Mouse (Mus musculus) hindbrain, postnatal 0 days (tissue): ENCODE data around the gene Cuta. TPM values are rescaled to one million over a fixed set of nuclear protein-coding genes. Genes with fewer than 3 reads are reported as not detected.
"Not testable (repeated sequence)": the region's sequence is repeated elsewhere in the genome, so short reads cannot be mapped to it uniquely, and the experiment has no call there.

Experiments used
- ATAC-seq: fragments of 200-750 bp; cut with Nextera tagmentation; 2 replicates; pipeline ENCODE4 v1.8.0; 2017; ENCODE audit warnings: mild to moderate bottlenecking, moderate TSS enrichment, moderate library complexity
- DNase-seq: peaks from one replicate; pipeline ENCODE4 v3.0.0-alpha.2; 2015; ENCODE audit warnings: low spot score
- H3K27ac ChIP-seq: fragments of 300-500 bp; sonication (generic); 2 replicates; pipeline ENCODE4 v1.5.1; 2014; ENCODE audit warnings: mild to moderate bottlenecking
- H3K27me3 ChIP-seq: fragments of 300-500 bp; sonication (generic); 2 replicates; pipeline ENCODE4 v1.6.1; 2014; ENCODE audit warnings: low read length, mixed read lengths; ENCODE audit not compliant: insufficient read depth
- H3K36me3 ChIP-seq: fragments of 300-500 bp; sonication (generic); 2 replicates; pipeline ENCODE4 v1.6.1; 2014; ENCODE audit warnings: low read length, mixed read lengths; ENCODE audit not compliant: insufficient read depth
- H3K4me1 ChIP-seq: fragments of 300-500 bp; sonication (generic); 2 replicates; pipeline ENCODE4 v1.6.1; 2014; ENCODE audit warnings: antibody characterized with exemption, low read length, mixed read lengths; ENCODE audit not compliant: insufficient read depth
- H3K4me2 ChIP-seq: fragments of 300-500 bp; sonication (generic); 2 replicates; pipeline ENCODE4 v1.6.1; 2014; ENCODE audit warnings: low read depth, mild to moderate bottlenecking, low read length, moderate library complexity, mixed read lengths
- H3K4me3 ChIP-seq: fragments of 300-500 bp; sonication (generic); 2 replicates; pipeline ENCODE4 v1.5.1; 2014; ENCODE audit warnings: low read length
- H3K9ac ChIP-seq: fragments of 300-500 bp; sonication (generic); replicated peaks from 2 replicates; pipeline ENCODE4 v1.6.1; 2014; ENCODE audit warnings: mild to moderate bottlenecking, low read length, moderate library complexity, mixed read lengths
- H3K9me3 ChIP-seq: fragments of 300-500 bp; sonication (generic); 2 replicates; pipeline ENCODE4 v1.6.1; 2016; ENCODE audit warnings: low read length, mixed read lengths
- CTCF ChIP-seq: IDR thresholded peaks from 2 replicates; pipeline ENCODE4 v1.5.1; 2016; ENCODE audit warnings: antibody characterized with exemption, control low read depth, low read depth
- WGBS: fragments of 180-500 bp; shearing (Covaris S2); extraction: QIAGEN DNeasy Blood & Tissue Kit; methylation state at CpG from one replicate; pipeline ENCODE4 v1.1.7; 2014; 5-methylcytosine and 5-hydroxymethylcytosine counted together
- polyA plus RNA-seq: library from polyadenylated mRNA; unstranded; fragments of >200 nt; fragmentation: Nextera tagmentation; extraction: Ambion mirVana; gene quantifications from 2 replicates; pipeline ENCODE4 v1.2.1, GENCODE M21; 2015
- total RNA-seq: library from RNA; depleted of rRNA; stranded (reverse); fragments of >200 nt; gene quantifications from 2 replicates; pipeline ENCODE4 v1.2.3, GENCODE M21; 2014; rRNA removed

The Cuta gene
- total RNA-seq (59.0 and 63.8 TPM in 2 replicates), polyA plus RNA-seq (149 and 152 TPM in 2 replicates)

- ATAC-seq (peak; percentile 95), DNase-seq (peak; percentile 100)
- 0 out of 2 replicates have a peak, but pooled peaks cover 20% of the 10 kb centered on the region for H3K4me1 ChIP-seq
- under 1% methylated on average over 70 of the region's 70 CpGs for WGBS
- H3K4me2 ChIP-seq, result peak within 1 kb of the TSS; percentile 97
- H3K36me3 ChIP-seq, result peaks cover 4% of the 10 kb centered on the region
- peak within 1 kb of the TSS; percentile 89 for H3K27ac ChIP-seq
- no peaks in the 10 kb centered on the region for H3K9me3 ChIP-seq
- H3K27me3 ChIP-seq, result no peaks in the 10 kb centered on the region
- TF ChIP-seq CTCF, result no peak
- H3K4me3 ChIP-seq, result peak within 1 kb of the TSS; percentile 65
- peak within 1 kb of the TSS; percentile 57 for H3K9ac ChIP-seq
These were observed at the start of gene Cuta for GRCm38 (mm10) chr17:26939178-26939972. TSS of gene Cuta (minus strand) at chr17:26939569.

GRCm38 (mm10) chr17:26985503-26986179 is 46.3 kb upstream of the Cuta start:
- no peak for TF ChIP-seq CTCF
- H3K36me3 ChIP-seq, result no peaks in the 10 kb centered on the region
- H3K9me3 ChIP-seq, result no peaks in the 10 kb centered on the region
- no peak overlapping the region for H3K4me2 ChIP-seq
- H3K4me1 ChIP-seq, result no peaks in the 10 kb centered on the region
- no peak overlapping the region for H3K4me3 ChIP-seq
- WGBS, result 75% methylated on average over 10 of the region's 10 CpGs
- no peaks in the 10 kb centered on the region for H3K27me3 ChIP-seq
- no peak for DNase-seq
- no peak overlapping the region for H3K9ac ChIP-seq
- no peak for ATAC-seq
- H3K27ac ChIP-seq, result no peak overlapping the region

DNA sequence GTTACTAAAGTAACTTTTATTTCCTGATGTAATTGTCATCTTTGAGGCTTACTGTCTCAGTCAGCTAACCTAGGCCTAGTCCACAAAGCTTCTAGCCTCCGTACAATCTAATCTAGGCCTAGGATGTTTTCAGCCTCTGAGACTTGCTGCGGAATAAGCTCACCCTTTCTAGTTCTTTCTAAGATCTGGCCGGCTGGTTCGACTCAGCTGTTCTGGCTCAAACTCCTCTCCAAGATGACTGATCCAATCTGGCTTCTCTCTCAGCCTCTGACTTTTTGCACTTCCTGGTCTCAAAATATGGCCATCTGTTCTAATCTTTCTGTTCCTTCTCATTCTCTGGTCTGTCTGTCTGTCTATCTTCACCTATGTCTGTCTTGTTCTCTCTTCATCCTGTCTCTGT is 44.0 kb upstream of the Cuta start:
- Histone ChIP-seq H3K36me3 (peaks cover under 1% of the 10 kb centered on the region; the same call in 1 of the 2 replicates), H3K4me3 (no peak overlapping the region), H3K4me1 (no peaks in the 10 kb centered on the region), H3K9me3 (no peaks in the 10 kb centered on the region), H3K27ac (no peak overlapping the region), H3K9ac (no peak overlapping the region), H3K27me3 (no peaks in the 10 kb centered on the region), H3K4me2 (no peak overlapping the region)
- TF ChIP-seq CTCF, result no peak
- ATAC-seq (no peak), DNase-seq (no peak)
- 92% methylated on average over 4 of the region's 4 CpGs for whole genome bisulfite sequencing

- ATAC-seq, result no peak
These were observed 41.7 kb upstream of the Cuta start for GRCm38 (mm10) chr17:26981050-26981449.

GRCm38 (mm10) chr17:26979426-26979825 is 40.1 kb upstream of the Cuta start:
- H3K27me3 ChIP-seq, result no peaks in the 10 kb centered on the region
- H3K9ac ChIP-seq, result no peak overlapping the region
- TF ChIP-seq CTCF, result no peak
- H3K36me3 ChIP-seq, result peaks cover 18% of the 10 kb centered on the region
- WGBS, result 82% methylated on average over 2 of the region's 2 CpGs
- no peaks in the 10 kb centered on the region; the same call in 1 of the 2 replicates for H3K4me1 ChIP-seq
- no peak overlapping the region for H3K4me3 ChIP-seq
- H3K9me3 ChIP-seq, result no peaks in the 10 kb centered on the region
- H3K4me2 ChIP-seq, result no peak overlapping the region
- no peak overlapping the region for H3K27ac ChIP-seq
- ATAC-seq (no peak), DNase-seq (no peak)

More at GRCm38 (mm10) chr17:26981050-26981449, 41.7 kb upstream of the Cuta start:
- Histone ChIP-seq H3K4me1 (no peaks in the 10 kb centered on the region), H3K27me3 (no peaks in the 10 kb centered on the region), H3K9me3 (no peaks in the 10 kb centered on the region), H3K36me3 (peaks cover 15% of the 10 kb centered on the region; the same call in 1 of the 2 replicates), H3K4me2 (no peak overlapping the region), H3K9ac (no peak overlapping the region), H3K27ac (no peak overlapping the region), H3K4me3 (no peak overlapping the region)
- TF ChIP-seq CTCF, result no peak
- 71% methylated on average over 2 of the region's 2 CpGs for WGBS
- no peak for DNase-seq

- not testable (repeated sequence) for H3K9ac ChIP-seq, DNase-seq, H3K4me1 ChIP-seq, H3K27ac ChIP-seq, H3K4me3 ChIP-seq, H3K9me3 ChIP-seq, ATAC-seq, H3K4me2 ChIP-seq, H3K27me3 ChIP-seq
- 90% methylated on average over 6 of the region's 6 CpGs for WGBS
- peaks cover 18% of the 10 kb centered on the region for H3K36me3 ChIP-seq
These were observed 38.0 kb upstream of the Cuta start for GRCm38 (mm10) chr17:26977354-26977753.
